Mouse (Mus musculus) forebrain, postnatal 0 days (tissue): ENCODE measurements around the gene Dstyk. TPM values are rescaled to one million over a fixed set of nuclear protein-coding genes. Genes with fewer than 3 reads are reported as not detected.

ENCODE experiments used
- ATAC-seq: fragments of 200-750 bp; cut with Nextera tagmentation; 2 replicates; pipeline ENCODE4 v1.8.0; 2017; ENCODE audit warnings: mild to moderate bottlenecking, moderate library complexity
- DNase-seq: peaks from one replicate; pipeline ENCODE4 v3.0.0-alpha.2; 2015
- H3K27ac ChIP-seq: fragments of 300-500 bp; sonication (generic); 2 replicates; pipeline ENCODE4 v1.5.1; 2014; ENCODE audit warnings: low read depth, mild to moderate bottlenecking, antibody characterized with exemption, low read length, moderate library complexity, mixed read lengths
- H3K27me3 ChIP-seq: fragments of 300-500 bp; sonication (generic); 2 replicates; pipeline ENCODE4 v1.6.1; 2014; ENCODE audit warnings: mild to moderate bottlenecking, low read length, mixed read lengths; ENCODE audit not compliant: insufficient read depth
- H3K36me3 ChIP-seq: fragments of 300-500 bp; sonication (generic); 2 replicates; pipeline ENCODE4 v1.6.1; 2014; ENCODE audit warnings: mild to moderate bottlenecking, moderate library complexity; ENCODE audit not compliant: insufficient read depth
- H3K4me1 ChIP-seq: fragments of 300-500 bp; sonication (generic); 2 replicates; pipeline ENCODE4 v1.6.1; 2014; ENCODE audit warnings: antibody characterized with exemption; ENCODE audit not compliant: insufficient read depth
- H3K4me2 ChIP-seq: fragments of 300-500 bp; sonication (generic); 2 replicates; pipeline ENCODE4 v1.6.1; 2014; ENCODE audit warnings: low read depth, mild to moderate bottlenecking, moderate library complexity
- H3K4me3 ChIP-seq: fragments of 300-500 bp; sonication (generic); 2 replicates; pipeline ENCODE4 v1.5.1; 2014; ENCODE audit warnings: low read depth, low read length, mixed read lengths
- H3K9ac ChIP-seq: fragments of 300-500 bp; sonication (generic); 2 replicates; pipeline ENCODE4 v1.6.1; 2014; ENCODE audit warnings: mild to moderate bottlenecking
- H3K9me3 ChIP-seq: fragments of 300-500 bp; sonication (generic); 2 replicates; pipeline ENCODE4 v1.6.1; 2016; ENCODE audit warnings: low read length
- CTCF ChIP-seq: sonication (generic); IDR thresholded peaks from 2 replicates; pipeline ENCODE4 v1.5.1; 2016; ENCODE audit warnings: antibody characterized with exemption, control low read depth, low read depth
- WGBS: fragments of 180-500 bp; shearing (Covaris S2); extraction: QIAGEN DNeasy Blood & Tissue Kit; methylation state at CpG from one replicate; pipeline ENCODE4 v1.1.7; 2014; 5-methylcytosine and 5-hydroxymethylcytosine counted together
- polyA plus RNA-seq: library from polyadenylated mRNA; unstranded; fragments of >200 nt; fragmentation: Nextera tagmentation; extraction: Ambion mirVana; gene quantifications from 2 replicates; pipeline ENCODE4 v1.2.1, GENCODE M21; 2015
- total RNA-seq: library from RNA; depleted of rRNA; stranded (reverse); fragments of >200 nt; gene quantifications from 2 replicates; pipeline ENCODE4 v1.2.3, GENCODE M21; 2014

The Dstyk gene
- total and polyA plus RNA-seq, 2 experiments from 2014 or later: 6.0 to 18.9 TPM

GRCm38 (mm10) chr1:132436320-132436958 is 19.1 kb downstream of the Dstyk start:
- no peak for DNase-seq
- H3K36me3 ChIP-seq: peaks cover 21% of the 10 kb centered on the region; the same call in 1 of the 2 replicates
- no peaks in the 10 kb centered on the region for H3K9me3 ChIP-seq
- no peak overlapping the region for H3K4me3 ChIP-seq
- H3K27ac ChIP-seq: no peak overlapping the region
- no peak overlapping the region for H3K9ac ChIP-seq
- H3K4me2 ChIP-seq: no peak overlapping the region
- 74% methylated on average over 4 of the region's 4 CpGs for WGBS
- no peak for ATAC-seq
- TF ChIP-seq CTCF: no peak
- no peaks in the 10 kb centered on the region for H3K27me3 ChIP-seq
- H3K4me1 ChIP-seq: no peaks in the 10 kb centered on the region

GRCm38 (mm10) chr1:132436960-132437359 is 19.6 kb downstream of the Dstyk start:
- no peaks in the 10 kb centered on the region for H3K4me1 ChIP-seq
- H3K9me3 ChIP-seq: no peaks in the 10 kb centered on the region
- no peaks in the 10 kb centered on the region for H3K27me3 ChIP-seq
- no peak overlapping the region for H3K27ac ChIP-seq
- peaks cover 27% of the 10 kb centered on the region; the same call in 1 of the 2 replicates for H3K36me3 ChIP-seq
- H3K9ac ChIP-seq: no peak overlapping the region
- H3K4me2 ChIP-seq: no peak overlapping the region
- ATAC-seq (no peak), DNase-seq (no peak)
- 65% methylated on average over 1 of the region's 1 CpGs for WGBS
- H3K4me3 ChIP-seq: no peak overlapping the region
- TF ChIP-seq CTCF: no peak

GRCm38 (mm10) chr1:132437389-132437788 is 20.0 kb downstream of the Dstyk start:
- no peaks in the 10 kb centered on the region for H3K4me1 ChIP-seq
- no peak overlapping the region for H3K4me2 ChIP-seq
- H3K9ac ChIP-seq: no peak overlapping the region
- DNase-seq (no peak), ATAC-seq (no peak)
- peaks cover 29% of the 10 kb centered on the region; the same call in 1 of the 2 replicates for H3K36me3 ChIP-seq
- WGBS: 90% methylated on average over 5 of the region's 5 CpGs
- H3K27ac ChIP-seq: no peak overlapping the region
- no peaks in the 10 kb centered on the region for H3K27me3 ChIP-seq
- no peak for TF ChIP-seq CTCF
- H3K9me3 ChIP-seq: no peaks in the 10 kb centered on the region
- H3K4me3 ChIP-seq: no peak overlapping the region

GRCm38 (mm10) chr1:132440896-132441435 is 23.6 kb downstream of the Dstyk start:
- H3K4me3 ChIP-seq: no peak overlapping the region
- WGBS: 71% methylated on average over 1 of the region's 1 CpGs

GRCm38 (mm10) chr1:132449742-132450141 is 32.4 kb downstream of the Dstyk start:
- no peak for DNase-seq
- peaks cover 39% of the 10 kb centered on the region for H3K36me3 ChIP-seq
- no peaks in the 10 kb centered on the region for H3K4me1 ChIP-seq
- H3K9me3 ChIP-seq: no peaks in the 10 kb centered on the region
- ATAC-seq: no peak
- no peak overlapping the region for H3K4me3 ChIP-seq
- H3K27me3 ChIP-seq: no peaks in the 10 kb centered on the region
- WGBS: 91% methylated on average over 7 of the region's 7 CpGs
- no peak for TF ChIP-seq CTCF
- no peak overlapping the region for H3K4me2 ChIP-seq
- H3K27ac ChIP-seq: no peak overlapping the region
- H3K9ac ChIP-seq: no peak overlapping the region

More at GRCm38 (mm10) chr1:132440896-132441435, 23.6 kb downstream of the Dstyk start:
- Histone ChIP-seq H3K4me2 (no peak overlapping the region), H3K9ac (no peak overlapping the region), H3K4me1 (no peaks in the 10 kb centered on the region), H3K27me3 (no peaks in the 10 kb centered on the region), H3K36me3 (peaks cover 18% of the 10 kb centered on the region; the same call in 1 of the 2 replicates), H3K27ac (no peak overlapping the region), H3K9me3 (no peaks in the 10 kb centered on the region)
- no peak for ATAC-seq
- DNase-seq: no peak
- TF ChIP-seq CTCF: peak; percentile 40; the same call in 1 of the 2 replicates

GRCm38 (mm10) chr1:132464651-132465050 is 47.3 kb downstream of the Dstyk start:
- H3K9ac ChIP-seq: no peak overlapping the region
- no peaks in the 10 kb centered on the region for H3K9me3 ChIP-seq
- H3K4me2 ChIP-seq: no peak overlapping the region
- H3K4me1 ChIP-seq: no peaks in the 10 kb centered on the region
- no peaks in the 10 kb centered on the region for H3K27me3 ChIP-seq
- no peak overlapping the region for H3K4me3 ChIP-seq
- 82% methylated on average over 5 of the region's 5 CpGs for WGBS
- no peak overlapping the region for H3K27ac ChIP-seq
- no peak for TF ChIP-seq CTCF
- H3K36me3 ChIP-seq: peaks cover 46% of the 10 kb centered on the region
- ATAC-seq (no peak), DNase-seq (no peak)

GRCm38 (mm10) chr1:132468926-132469325 is 51.6 kb downstream of the Dstyk start:
- Histone ChIP-seq H3K9me3 (no peaks in the 10 kb centered on the region), H3K9ac (no peak overlapping the region), H3K4me3 (no peak overlapping the region), H3K4me1 (no peaks in the 10 kb centered on the region), H3K27ac (no peak overlapping the region), H3K27me3 (no peaks in the 10 kb centered on the region), H3K4me2 (no peak overlapping the region), H3K36me3 (peaks cover 24% of the 10 kb centered on the region)
- no peak for TF ChIP-seq CTCF
- DNase-seq: peak; percentile 7
- ATAC-seq: no peak
